Mouse (Mus musculus) natural killer cell, adult 2 months (primary cell): Measurements from ENCODE around the gene Pnmal1.

Source experiments
- DNase-seq, 2 experiments: peaks; one replicate each; pipeline ENCODE4 v3.0.0; 2022; ENCODE audit warnings: low spot score in 2 of 2

Pnmal1 gene

GRCm38 (mm10) chr7:16924037-16924834, 35.2 kb upstream of the Pnmal1 start, which contains the start of gene Calm3:
Gene Calm3 (minus strand): TSS chr7:16924114.
- DNase-seq = peak; percentile 100

GRCm38 (mm10) chr7:16928341-16928740, 31.1 kb upstream of the Pnmal1 start:
- DNase-seq = no peak

- DNase-seq = peak; percentile 63 to 69
These were observed 28.6 kb upstream of the Pnmal1 start for GRCm38 (mm10) chr7:16930850-16931249.

GRCm38 (mm10) chr7:16931968-16932627, 27.4 kb upstream of the Pnmal1 start:
- peak; percentile 73 to 83 for DNase-seq

- DNase-seq = peak in 1 of 2 experiments; percentile 60
These were observed 26.5 kb upstream of the Pnmal1 start for GRCm38 (mm10) chr7:16932704-16933577.

GRCm38 (mm10) chr7:16937312-16937711, 22.2 kb upstream of the Pnmal1 start:
- peak in 1 of 2 experiments; percentile 21 for DNase-seq

GRCm38 (mm10) chr7:16938117-16938791, 21.2 kb upstream of the Pnmal1 start:
- no peak for DNase-seq

- no peak for DNase-seq
These were observed 19.2 kb upstream of the Pnmal1 start for GRCm38 (mm10) chr7:16940292-16940691.

- DNase-seq = no peak
These were observed 16.6 kb upstream of the Pnmal1 start for GRCm38 (mm10) chr7:16942861-16943260.

- DNase-seq = peak in 1 of 2 experiments; percentile 48
These were observed 15.2 kb upstream of the Pnmal1 start, which contains the start of gene Pnmal2 for GRCm38 (mm10) chr7:16944061-16944807. Gene Pnmal2 (plus strand): TSS chr7:16944682.

- DNase-seq = no peak
These were observed 14.6 kb upstream of the Pnmal1 start for GRCm38 (mm10) chr7:16944808-16945315.

GRCm38 (mm10) chr7:16945419-16945818, 14.1 kb upstream of the Pnmal1 start:
- DNase-seq = no peak

GRCm38 (mm10) chr7:16946441-16947348, 12.8 kb upstream of the Pnmal1 start:
- no peak for DNase-seq

- no peak for DNase-seq
These were observed 12.1 kb upstream of the Pnmal1 start for GRCm38 (mm10) chr7:16947349-16947895.

- no peak for DNase-seq
These were observed 11.5 kb upstream of the Pnmal1 start for GRCm38 (mm10) chr7:16947959-16948361.

- DNase-seq = no peak
These were observed 10.5 kb upstream of the Pnmal1 start for GRCm38 (mm10) chr7:16948923-16949458.

GRCm38 (mm10) chr7:16949908-16950841, 9.3 kb upstream of the Pnmal1 start:
- DNase-seq = peak in 1 of 2 experiments; percentile 51
